Mouse (Mus musculus): ENCODE data around the gene Tln1. TPM values are rescaled to one million over a fixed set of nuclear protein-coding genes. Genes with fewer than 3 reads are reported as not detected.
A peak's percentile ranks its signal among the peaks of the same experiment; 100 is the strongest.

The Tln1 gene
- total and polyA plus RNA-seq, 3 experiments, result 22.9 to 146 (median 112) TPM

DNA sequence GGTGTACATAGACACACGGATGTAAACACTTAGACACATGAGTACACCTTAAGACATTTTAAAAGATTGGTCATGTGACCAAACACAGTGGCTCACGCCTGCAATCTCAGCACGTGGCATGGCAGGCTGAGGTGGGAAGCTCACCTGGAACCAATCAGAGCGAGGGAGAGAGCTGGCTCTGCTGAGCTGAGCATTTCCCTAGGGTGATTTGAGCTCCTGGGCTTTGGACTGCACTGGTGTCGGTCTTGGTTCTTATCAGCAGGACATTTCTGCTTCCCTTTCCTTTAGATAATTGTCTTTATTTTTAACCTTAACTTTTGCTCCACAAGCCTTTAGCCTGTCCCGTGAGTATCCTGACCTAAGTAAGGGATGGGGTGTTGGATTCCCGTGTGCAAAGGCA, 25.2 kb upstream of the Tln1 start:
- H3K4me1 ChIP-seq (ENCODE audit: control insufficient read depth in 1 of 2, insufficient read depth in 2 of 2, low read length in 2 of 2), result peaks cover 0 to 13% of the 10 kb centered on the region in 2 experiments; a peak in 3 of 4 replicates
- H3K27me3 ChIP-seq (ENCODE audit: control insufficient read depth in 1 of 2, insufficient read depth in 2 of 2, low read length in 2 of 2), result no peaks in the 10 kb centered on the region
- H3K9me3 ChIP-seq (replicated peaks; ENCODE audit: insufficient read depth, low read length), result no peaks in the 10 kb centered on the region
- H3K79me2 ChIP-seq (ENCODE audit: control insufficient read depth, insufficient read depth, low read length, poor library complexity), result no peaks in the 10 kb centered on the region
- no peak overlapping the region for H3K27ac ChIP-seq (ENCODE audit: control insufficient read depth, low read depth, low read length)
- TF ChIP-seq USF1 (IDR thresholded peaks at IDR 0.05; ENCODE audit: low read depth, low read length) (peak; percentile 82), MAX (IDR thresholded peaks at IDR 0.05; ENCODE audit: low read length) (peak; percentile 85), MYC (IDR thresholded peaks at IDR 0.05; ENCODE audit: low read depth, low read length) (peak; percentile 49; the same call in 1 of the 2 replicates), TAL1 (IDR thresholded peaks at IDR 0.05; ENCODE audit: low read length) (peak; percentile 34; the same call in 1 of the 2 replicates), SMC3 (IDR thresholded peaks at IDR 0.05; ENCODE audit: low read depth, low read length) (no peak), EP300 (IDR thresholded peaks at IDR 0.05; ENCODE audit: low read depth in 1 of 2, low read length in 2 of 2) (peak in 1 of 2 experiments; percentile 24; a peak in 2 of 4 replicates), MAFK (IDR thresholded peaks at IDR 0.05; ENCODE audit: borderline replicate concordance, low read depth, low read length) (no peak), USF2 (IDR thresholded peaks at IDR 0.05; ENCODE audit: borderline replicate concordance in 1 of 2, insufficient read depth in 1 of 2, low read depth in 1 of 2, low read length in 2 of 2) (peak in 1 of 2 experiments; percentile 35; a peak in 1 of 4 replicates), BHLHE40 (IDR thresholded peaks at IDR 0.05; ENCODE audit: borderline replicate concordance, low read depth, low read length) (peak; percentile 59; the same call in 1 of the 2 replicates), GATA1 (IDR thresholded peaks at IDR 0.05; ENCODE audit: low read depth, low read length) (peak; percentile 67)
- no peak overlapping the region for H3K9ac ChIP-seq (ENCODE audit: control insufficient read depth, low read depth, low read length, poor library complexity, severe bottlenecking)
- H3K4me3 ChIP-seq (ENCODE audit: control insufficient read depth in 1 of 2, insufficient read depth in 1 of 2, low read depth in 2 of 2, low read length in 2 of 2), result no peak overlapping the region
- DNase-seq (ENCODE audit: low read depth, low spot score), result peak; percentile 37
- peaks cover 0 to 15% of the 10 kb centered on the region in 2 experiments; a peak in 2 of 4 replicates for H3K36me3 ChIP-seq (ENCODE audit: control insufficient read depth in 1 of 2, insufficient read depth in 2 of 2, low read length in 2 of 2)

DNA sequence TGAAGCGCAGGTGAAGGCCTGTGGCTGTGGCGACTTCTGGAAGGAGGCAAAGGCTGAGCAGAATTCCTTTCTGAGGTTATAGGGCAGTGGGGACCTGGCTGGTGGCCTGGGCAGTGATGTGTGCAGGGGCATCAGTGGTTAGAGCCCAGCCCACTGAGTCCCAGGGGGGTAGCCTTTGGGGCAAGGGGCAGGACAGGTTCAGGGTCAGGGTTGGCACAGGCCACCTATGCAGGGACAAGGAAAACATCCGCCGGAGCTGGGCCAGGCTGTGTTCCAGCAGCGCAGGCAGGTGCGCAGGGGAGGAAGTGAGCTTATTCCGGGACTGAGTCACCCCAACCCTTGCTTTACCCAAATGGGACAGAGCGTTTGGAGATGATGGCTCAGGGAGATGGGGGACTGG, 23.9 kb upstream of the Tln1 start:
- peaks cover 0 to 13% of the 10 kb centered on the region in 2 experiments; a peak in 3 of 4 replicates for H3K4me1 ChIP-seq (ENCODE audit: control insufficient read depth in 1 of 2, insufficient read depth in 2 of 2, low read length in 2 of 2)
- no peak for DNase-seq (ENCODE audit: low read depth, low spot score)
- no peaks in the 10 kb centered on the region for H3K27me3 ChIP-seq (ENCODE audit: control insufficient read depth in 1 of 2, insufficient read depth in 2 of 2, low read length in 2 of 2)
- H3K79me2 ChIP-seq (ENCODE audit: control insufficient read depth, insufficient read depth, low read length, poor library complexity), result no peaks in the 10 kb centered on the region
- H3K9ac ChIP-seq (ENCODE audit: control insufficient read depth, low read depth, low read length, poor library complexity, severe bottlenecking), result no peak overlapping the region
- H3K27ac ChIP-seq (ENCODE audit: control insufficient read depth, low read depth, low read length), result no peak overlapping the region
- peaks cover 0 to 13% of the 10 kb centered on the region in 2 experiments; a peak in 2 of 4 replicates for H3K36me3 ChIP-seq (ENCODE audit: control insufficient read depth in 1 of 2, insufficient read depth in 2 of 2, low read length in 2 of 2)
- no peak overlapping the region for H3K4me3 ChIP-seq (ENCODE audit: control insufficient read depth in 1 of 2, insufficient read depth in 1 of 2, low read depth in 2 of 2, low read length in 2 of 2)
- TF ChIP-seq POLR2AphosphoS2 (IDR thresholded peaks at IDR 0.05; ENCODE audit: low read length) (0 out of 2 replicates have a peak, but pooled peaks have one; percentile 0), NRF1 (IDR thresholded peaks at IDR 0.05; ENCODE audit: insufficient read depth, low read depth, low read length, poor library complexity, severe bottlenecking) (no peak), GABPA (IDR thresholded peaks at IDR 0.05; ENCODE audit: low read depth, low read length) (no peak)
- H3K9me3 ChIP-seq (replicated peaks; ENCODE audit: insufficient read depth, low read length), result no peaks in the 10 kb centered on the region

- TF ChIP-seq POLR2AphosphoS2 (IDR thresholded peaks at IDR 0.05; ENCODE audit: low read length) (no peak), ETS1 (IDR thresholded peaks at IDR 0.05; ENCODE audit: low read depth, low read length) (no peak), KAT2A (conservative IDR thresholded peaks at IDR 0.05; ENCODE audit: low read depth, low read length) (no peak), ELF1 (IDR thresholded peaks at IDR 0.05; ENCODE audit: low read depth, low read length) (no peak), MYB (IDR thresholded peaks at IDR 0.05; ENCODE audit: low read depth, low read length) (no peak), POLR2AphosphoS5 (IDR thresholded peaks at IDR 0.05; ENCODE audit: borderline replicate concordance, low read depth, low read length) (no peak), POLR2A (IDR thresholded peaks at IDR 0.05; ENCODE audit: control insufficient read depth in 1 of 2, insufficient read depth in 1 of 2, low read depth in 1 of 2, low read length in 2 of 2, poor library complexity in 1 of 2) (no peak), MAFK (IDR thresholded peaks at IDR 0.05; ENCODE audit: borderline replicate concordance, low read depth, low read length) (no peak), HCFC1 (IDR thresholded peaks at IDR 0.05; ENCODE audit: low read depth, low read length) (no peak), CHD2 (IDR thresholded peaks at IDR 0.05; ENCODE audit: low read length) (no peak), GABPA (IDR thresholded peaks at IDR 0.05; ENCODE audit: low read depth, low read length) (no peak), SMC3 (IDR thresholded peaks at IDR 0.05; ENCODE audit: low read depth, low read length) (no peak), MXI1 (IDR thresholded peaks at IDR 0.05; ENCODE audit: low read depth, low read length) (no peak)
- no peak for DNase-seq (ENCODE audit: low read depth, low spot score)
- H3K27ac ChIP-seq (ENCODE audit: control insufficient read depth, low read depth, low read length), result no peak overlapping the region
- H3K9ac ChIP-seq (ENCODE audit: control insufficient read depth, low read depth, low read length, poor library complexity, severe bottlenecking), result no peak overlapping the region
- no peak overlapping the region for H3K4me3 ChIP-seq (ENCODE audit: control insufficient read depth in 1 of 2, insufficient read depth in 1 of 2, low read depth in 2 of 2, low read length in 2 of 2)
- no peaks in the 10 kb centered on the region for H3K79me2 ChIP-seq (ENCODE audit: control insufficient read depth, insufficient read depth, low read length, poor library complexity)
- H3K4me1 ChIP-seq (ENCODE audit: control insufficient read depth in 1 of 2, insufficient read depth in 2 of 2, low read length in 2 of 2), result peaks cover 0 to 13% of the 10 kb centered on the region in 2 experiments; a peak in 3 of 4 replicates
- H3K9me3 ChIP-seq (replicated peaks; ENCODE audit: insufficient read depth, low read length), result no peaks in the 10 kb centered on the region
- H3K27me3 ChIP-seq (ENCODE audit: control insufficient read depth in 1 of 2, insufficient read depth in 2 of 2, low read length in 2 of 2), result no peaks in the 10 kb centered on the region
- H3K36me3 ChIP-seq (ENCODE audit: control insufficient read depth in 1 of 2, insufficient read depth in 2 of 2, low read length in 2 of 2), result peaks cover 0 to 9% of the 10 kb centered on the region in 2 experiments; a peak in 2 of 4 replicates
These were observed 23.2 kb upstream of the Tln1 start for GRCm38 (mm10) chr4:43585682-43586081.

Measured in MEL (cell line).